Mouse (Mus musculus) heart, embryonic 14.5 days (tissue): Measurements from ENCODE around the gene Btnl6. TPM values are rescaled to one million over a fixed set of nuclear protein-coding genes. Genes with fewer than 3 reads are reported as not detected.
"Not testable (repeated sequence)": the region's sequence is repeated elsewhere in the genome, so short reads cannot be mapped to it uniquely, and the experiment has no call there.

Source experiments
- ATAC-seq: fragments of 200-750 bp; cut with Nextera tagmentation; 2 replicates; pipeline ENCODE4 v1.8.0; 2017; ENCODE audit warnings: low read depth, moderate TSS enrichment; ENCODE audit not compliant: insufficient number of reproducible peaks, insufficient read depth, low FRiP score
- H3K27ac ChIP-seq, 2 experiments: fragments of 200-500 bp in 1 of 2; fragments of 300-500 bp in 1 of 2; sonication (generic) in 1 of 2; replicated peaks in 1 of 2; 2 replicates each; pipeline ENCODE4 v1.5.1; 2012 to 2014; ENCODE audit warnings: low read depth in 2 of 2, low read length in 2 of 2, control low read depth in 1 of 2, mild to moderate bottlenecking in 1 of 2, mixed read lengths in 1 of 2; ENCODE audit not compliant: control insufficient read depth in 1 of 2, insufficient read depth in 1 of 2
- H3K27me3 ChIP-seq: fragments of 300-500 bp; sonication (generic); 2 replicates; pipeline ENCODE4 v1.6.1; 2014; ENCODE audit warnings: mild to moderate bottlenecking, low read length, control low read depth; ENCODE audit not compliant: control insufficient read depth, insufficient read depth
- H3K36me3 ChIP-seq: fragments of 300-500 bp; sonication (generic); 2 replicates; pipeline ENCODE4 v1.6.1; 2014; ENCODE audit warnings: mild to moderate bottlenecking, control low read depth, low read length, mixed read lengths; ENCODE audit not compliant: control insufficient read depth, insufficient read depth
- H3K4me1 ChIP-seq, 2 experiments: fragments of 200-500 bp in 1 of 2; fragments of 300-500 bp in 1 of 2; sonication (generic) in 1 of 2; 2 replicates each; pipeline ENCODE4 v1.6.1; 2012 to 2014; ENCODE audit warnings: low read length in 2 of 2, control low read depth in 1 of 2, mixed read lengths in 1 of 2; ENCODE audit not compliant: control insufficient read depth in 2 of 2, insufficient read depth in 2 of 2
- H3K4me2 ChIP-seq: fragments of 300-500 bp; sonication (generic); 2 replicates; pipeline ENCODE4 v1.6.1; 2014; ENCODE audit warnings: mild to moderate bottlenecking, low read length
- H3K4me3 ChIP-seq, 2 experiments: fragments of 200-500 bp in 1 of 2; fragments of 300-500 bp in 1 of 2; sonication (generic) in 1 of 2; 2 replicates each; pipeline ENCODE4 v1.5.1; 2012 to 2014; ENCODE audit warnings: low read length in 2 of 2, mild to moderate bottlenecking in 2 of 2, control low read depth in 1 of 2, low read depth in 1 of 2, moderate library complexity in 1 of 2; ENCODE audit not compliant: control insufficient read depth in 1 of 2, insufficient read depth in 1 of 2
- H3K9ac ChIP-seq: fragments of 300-500 bp; sonication (generic); 2 replicates; pipeline ENCODE4 v1.6.1; 2014; ENCODE audit warnings: mild to moderate bottlenecking, low read length
- H3K9me3 ChIP-seq: fragments of 300-500 bp; sonication (generic); 2 replicates; pipeline ENCODE4 v1.6.1; 2016; ENCODE audit warnings: low read length, control low read depth; ENCODE audit not compliant: control insufficient read depth
- WGBS: fragments of 180-500 bp; shearing (Covaris S2); extraction: QIAGEN DNeasy Blood & Tissue Kit; methylation state at CpG from one replicate; pipeline ENCODE4 v1.1.7; 2014; 5-methylcytosine and 5-hydroxymethylcytosine counted together
- polyA plus RNA-seq: library from polyadenylated mRNA; unstranded; fragments of >200 nt; fragmentation: Nextera tagmentation; extraction: Ambion mirVana; gene quantifications from 2 replicates; pipeline ENCODE4 v1.2.1, GENCODE M21; 2014

Btnl6 gene
- polyA plus RNA-seq, 1 experiment from 2014 or later = not detected

- Histone ChIP-seq H3K27ac (no peak overlapping the region), H3K4me3 (no peak overlapping the region), H3K36me3 (no peaks in the 10 kb centered on the region), H3K27me3 (no peaks in the 10 kb centered on the region), H3K4me2 (no peak overlapping the region), H3K4me1 (no peaks in the 10 kb centered on the region), H3K9ac (no peak overlapping the region), H3K9me3 (no peaks in the 10 kb centered on the region)
- 80% methylated on average over 1 of the region's 1 CpGs for WGBS
- ATAC-seq = no peak
Measured at GRCm38 (mm10) chr17:34546797-34547196, 29.6 kb upstream of the Btnl6 start.

GRCm38 (mm10) chr17:34543567-34543966 lies 26.4 kb upstream of the Btnl6 start:
- not testable (repeated sequence) for H3K4me1 ChIP-seq, H3K4me3 ChIP-seq, ATAC-seq, H3K9ac ChIP-seq, H3K27ac ChIP-seq, H3K9me3 ChIP-seq, H3K27me3 ChIP-seq, H3K4me2 ChIP-seq, H3K36me3 ChIP-seq
- 88% methylated on average over 12 of the region's 13 CpGs for WGBS

DNA sequence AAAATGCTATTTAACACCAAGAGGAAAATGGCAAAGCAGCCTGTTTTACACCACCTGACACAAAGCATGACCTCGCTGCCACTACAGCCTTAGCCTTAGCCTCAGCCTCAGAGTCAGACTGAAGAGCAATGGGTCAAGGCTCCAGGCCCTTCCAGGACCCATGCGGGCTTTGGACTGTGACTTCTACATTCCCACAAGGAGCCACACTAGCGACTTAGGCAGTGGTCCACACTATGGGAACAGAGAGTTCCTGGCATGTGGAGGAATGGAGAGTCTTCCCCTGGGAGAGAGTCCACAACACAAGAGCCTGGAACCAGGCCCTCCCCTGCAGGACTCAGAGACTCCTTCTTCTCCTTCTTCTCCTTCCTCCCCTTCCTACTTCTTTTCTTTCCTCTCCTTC lies 15.5 kb upstream of the Btnl6 start:
- no peaks in the 10 kb centered on the region for H3K9me3 ChIP-seq
- 82% methylated on average over 3 of the region's 3 CpGs for WGBS

DNA sequence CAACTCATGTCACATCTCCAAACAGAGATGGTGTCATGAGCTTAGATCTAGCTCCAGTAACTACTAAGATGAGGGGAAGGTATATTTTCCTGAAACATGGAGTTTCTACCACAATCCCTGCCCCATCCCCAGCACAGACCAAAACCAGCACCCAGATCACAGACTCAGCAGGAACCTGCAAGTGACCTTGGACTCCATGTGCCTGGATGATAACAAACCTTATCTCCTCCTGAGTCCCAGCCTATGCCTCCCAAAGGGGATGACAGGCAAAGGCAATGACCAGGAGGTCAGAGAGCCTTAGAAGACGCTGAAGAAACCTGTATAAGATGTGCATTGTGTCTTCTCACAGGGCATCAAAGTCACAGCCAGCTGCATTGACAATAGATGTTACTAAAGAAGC lies 1.8 kb upstream of the Btnl6 start:
- Histone ChIP-seq H3K27me3 (no peaks in the 10 kb centered on the region; the same call in 1 of the 2 replicates), H3K27ac (no peak overlapping the region), H3K4me1 (no peaks in the 10 kb centered on the region), H3K9me3 (no peaks in the 10 kb centered on the region), H3K4me2 (no peak overlapping the region), H3K9ac (no peak overlapping the region), H3K36me3 (no peaks in the 10 kb centered on the region), H3K4me3 (no peak overlapping the region)
- ATAC-seq = no peak
- 42% methylated on average over 1 of the region's 1 CpGs for WGBS

More for the DNA sequence above, 15.5 kb upstream of the Btnl6 start:
- Histone ChIP-seq H3K4me2 (no peak overlapping the region), H3K27me3 (no peaks in the 10 kb centered on the region), H3K4me3 (no peak overlapping the region), H3K27ac (no peak overlapping the region), H3K9ac (no peak overlapping the region), H3K4me1 (no peaks in the 10 kb centered on the region), H3K36me3 (no peaks in the 10 kb centered on the region)
- ATAC-seq = no peak

- not testable (repeated sequence) for H3K9me3 ChIP-seq, ATAC-seq, H3K27ac ChIP-seq, H3K4me3 ChIP-seq, H3K4me2 ChIP-seq, H3K27me3 ChIP-seq, H3K9ac ChIP-seq, H3K36me3 ChIP-seq, H3K4me1 ChIP-seq
- 60% methylated on average over 3 of the region's 3 CpGs for WGBS
Measured at GRCm38 (mm10) chr17:34518571-34518970, 1.4 kb upstream of the Btnl6 start.

GRCm38 (mm10) chr17:34517795-34518194 lies 643 bp upstream of the Btnl6 start:
- H3K4me2 ChIP-seq = no peak overlapping the region
- no peaks in the 10 kb centered on the region for H3K9me3 ChIP-seq
- no peaks in the 10 kb centered on the region for H3K36me3 ChIP-seq
- H3K27ac ChIP-seq = no peak overlapping the region
- no peak for ATAC-seq
- H3K4me3 ChIP-seq = no peak overlapping the region
- no peaks in the 10 kb centered on the region; the same call in 1 of the 2 replicates for H3K27me3 ChIP-seq
- no peaks in the 10 kb centered on the region for H3K4me1 ChIP-seq
- WGBS = 80% methylated on average over 4 of the region's 4 CpGs
- H3K9ac ChIP-seq = no peak overlapping the region

GRCm38 (mm10) chr17:34516514-34516913 lies 638 bp downstream of the Btnl6 start:
- Histone ChIP-seq H3K36me3 (no peaks in the 10 kb centered on the region), H3K27me3 (no peaks in the 10 kb centered on the region; the same call in 1 of the 2 replicates), H3K9ac (no peak overlapping the region), H3K4me1 (no peaks in the 10 kb centered on the region), H3K4me2 (no peak overlapping the region), H3K4me3 (no peak overlapping the region), H3K9me3 (no peaks in the 10 kb centered on the region), H3K27ac (no peak overlapping the region)
- no peak for ATAC-seq
- WGBS = 66% methylated on average over 2 of the region's 2 CpGs

DNA sequence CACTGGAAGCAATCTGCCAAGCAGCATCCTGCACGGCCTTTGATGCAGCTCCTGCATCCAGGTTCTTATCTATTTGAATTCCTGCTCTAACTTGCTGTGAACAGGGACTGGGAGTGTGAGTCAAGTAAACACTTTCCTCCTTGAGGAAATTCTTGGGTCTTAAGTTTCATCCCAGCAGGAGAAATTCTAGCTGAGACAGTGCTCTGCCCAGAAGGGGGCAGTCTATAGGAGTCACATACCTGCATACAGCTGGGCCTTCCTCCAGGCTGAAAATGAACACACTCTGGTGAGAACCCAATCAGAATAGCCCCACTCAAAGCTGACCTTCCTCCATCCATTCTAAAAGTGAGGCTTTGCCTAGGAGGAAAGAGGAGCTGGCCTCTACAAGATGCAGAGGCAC lies 5.4 kb downstream of the Btnl6 start:
- ATAC-seq, H3K9ac ChIP-seq, H3K27ac ChIP-seq, H3K4me3 ChIP-seq, H3K27me3 ChIP-seq, H3K4me2 ChIP-seq, H3K9me3 ChIP-seq, H3K4me1 ChIP-seq, H3K36me3 ChIP-seq: not testable (repeated sequence)
- 37% methylated on average over 1 of the region's 1 CpGs for WGBS
